Mouse (Mus musculus): ENCODE measurements at regions not wholly inside any gene's neighbourhood (a gene's known extent, or its start where the extent isn't known, plus 50 kb on each side); places are given as distances from the start of the nearest gene placed in this dataset.
A peak's percentile ranks its signal among the peaks of the same experiment; 100 is the strongest.
"Not testable (repeated sequence)": the region's sequence is repeated elsewhere in the genome, so short reads cannot be mapped to it uniquely, and the experiment has no call there.

DNA sequence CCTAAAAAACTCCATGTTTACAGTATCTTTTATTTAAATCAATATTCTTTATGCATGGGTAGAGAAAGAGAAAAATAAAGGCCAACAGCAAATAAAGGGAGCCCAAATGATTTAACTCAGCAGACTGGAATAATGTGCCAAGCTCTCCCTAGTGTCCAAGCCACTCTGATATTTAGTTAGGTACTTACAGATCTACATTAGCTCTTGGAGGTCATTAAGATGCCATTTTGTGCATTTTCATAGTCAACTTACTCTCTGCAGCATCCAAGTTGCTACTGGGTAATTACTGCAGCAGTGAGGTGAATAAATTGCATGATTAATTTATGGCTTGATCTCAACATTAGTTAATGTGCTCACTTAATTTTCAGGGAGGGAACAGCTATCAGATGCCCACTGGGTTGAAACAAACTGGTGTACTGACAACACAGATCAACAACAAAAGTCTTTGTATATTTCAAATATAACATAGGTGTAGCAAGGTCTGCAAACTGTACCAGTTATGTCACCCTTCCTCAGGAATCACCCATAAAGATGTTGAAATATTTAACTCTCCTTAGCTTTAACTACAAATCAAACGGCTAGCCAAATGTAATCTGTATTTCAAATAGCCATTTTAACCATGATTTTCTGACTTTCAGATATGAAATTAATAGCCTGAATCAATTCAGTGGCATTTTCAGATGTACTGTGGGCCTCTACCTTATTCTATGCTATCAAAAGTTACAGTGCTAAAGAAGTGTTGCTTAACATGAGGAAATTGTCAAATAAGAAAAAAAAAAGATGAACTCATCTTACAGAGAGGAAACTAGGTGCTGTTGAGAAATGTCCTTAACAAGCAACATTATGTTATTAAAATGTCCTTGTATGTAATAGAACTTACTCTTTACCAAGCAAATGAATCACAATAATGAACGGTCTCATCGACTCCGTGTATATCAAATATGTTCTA, 163.8 kb upstream of the Hapln1 start:
- ATAC-seq, result no peak

GRCm38 (mm10) chr13:89378365-89378764, 161.2 kb upstream of the Hapln1 start:
- no peak for ATAC-seq

GRCm38 (mm10) chr13:89383619-89384190, 155.9 kb upstream of the Hapln1 start:
- ATAC-seq, result not testable (repeated sequence)

DNA sequence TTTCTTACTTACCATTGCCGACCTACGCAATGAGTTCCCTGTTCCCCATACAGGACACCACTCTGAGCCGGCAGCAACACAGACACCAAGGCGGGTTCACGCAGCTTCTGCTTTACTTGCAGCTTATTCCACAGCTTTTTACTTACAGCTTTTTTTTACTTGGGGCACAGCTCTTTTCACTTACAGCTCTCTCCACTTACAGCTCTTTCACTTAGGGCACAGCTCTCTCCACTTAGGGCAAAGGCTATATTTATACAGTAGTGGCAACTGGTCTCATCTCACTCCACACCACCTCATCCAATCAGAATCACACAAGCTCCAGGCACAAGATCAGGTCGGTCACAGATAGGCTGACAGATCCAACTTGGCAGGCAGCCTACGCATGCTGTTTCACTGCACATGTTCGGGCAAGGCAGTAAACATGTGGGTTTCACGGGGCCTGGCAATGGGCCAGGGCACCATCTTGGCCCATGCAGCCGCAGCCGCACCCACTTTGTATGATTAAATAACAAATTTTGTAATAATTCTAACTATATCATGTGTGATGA, 154.9 kb upstream of the Hapln1 start:
- no peak for ATAC-seq

DNA sequence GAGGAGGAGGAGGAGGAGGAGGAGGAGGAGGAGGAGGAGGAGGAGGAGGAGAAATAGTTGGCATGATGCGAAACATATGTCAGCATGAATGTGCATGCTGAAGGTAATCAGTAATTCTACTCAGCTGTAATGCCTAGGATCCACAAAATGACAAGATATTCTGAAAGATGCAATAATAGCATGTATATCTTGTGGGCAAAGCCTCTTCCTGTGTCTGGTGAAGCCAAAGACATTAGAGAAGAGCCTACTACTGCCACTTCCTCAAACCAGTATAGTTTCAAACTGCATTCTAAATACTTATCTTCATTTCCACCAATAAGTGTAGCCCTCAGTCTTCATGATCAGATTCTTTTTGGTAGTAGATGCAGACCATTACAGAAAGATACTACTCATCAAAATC, 152.2 kb upstream of the Hapln1 start:
- ATAC-seq, result no peak

GRCm38 (mm10) chr13:89389149-89389548, 150.4 kb upstream of the Hapln1 start:
- ATAC-seq, result no peak

- no peak for ATAC-seq
These were observed 144.8 kb upstream of the Hapln1 start for GRCm38 (mm10) chr13:89394717-89395344.

DNA sequence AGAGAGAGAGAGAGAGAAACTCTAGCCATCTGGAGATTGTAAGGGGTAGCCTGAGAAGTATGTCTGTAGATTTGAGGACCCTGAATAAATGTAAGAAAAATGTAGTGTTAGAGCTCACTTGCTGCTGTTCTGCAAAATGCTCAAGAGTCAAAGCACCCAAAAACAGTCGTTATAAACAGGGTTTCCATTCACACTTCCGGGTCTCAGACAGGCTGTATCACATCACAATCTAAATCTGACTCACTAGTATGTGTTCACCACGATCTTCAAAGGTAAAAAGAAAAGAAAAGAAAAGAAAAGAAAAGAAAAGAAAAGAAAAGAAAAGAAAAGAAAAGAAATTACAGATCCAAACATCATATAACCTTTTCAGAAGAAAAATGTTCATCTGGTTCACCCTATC, 143.7 kb upstream of the Hapln1 start:
- peak; percentile 70 for ATAC-seq

DNA sequence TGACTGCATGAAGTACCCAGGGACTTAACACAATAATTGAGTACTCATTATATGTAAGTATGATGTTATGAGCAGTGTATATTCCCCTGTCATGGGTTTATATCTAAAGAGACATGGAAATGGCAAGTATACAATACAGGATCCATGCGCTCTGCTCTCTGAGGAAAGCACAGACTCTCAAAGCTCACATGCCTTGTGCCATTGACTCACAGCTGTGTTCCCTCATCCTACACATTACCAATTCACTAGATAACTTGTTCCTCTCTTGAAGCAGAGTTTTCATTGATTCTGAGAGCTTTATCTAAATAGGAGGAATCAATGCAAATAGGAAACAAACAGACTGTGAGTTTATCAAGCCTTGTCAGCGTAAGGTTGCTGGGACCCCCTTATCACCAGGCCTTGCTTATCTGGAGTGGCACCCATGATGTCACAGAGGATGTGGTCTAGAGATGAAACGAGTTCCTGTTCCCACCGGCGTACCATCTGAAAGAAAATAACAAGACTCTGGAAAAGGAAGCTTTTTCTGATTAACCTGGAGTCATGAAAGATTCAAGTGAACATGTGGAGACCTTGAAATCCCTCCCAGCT, 138.4 kb upstream of the Hapln1 start:
- ATAC-seq, result peak; percentile 75

GRCm38 (mm10) chr13:89410504-89410903, 129.1 kb upstream of the Hapln1 start:
- no peak for ATAC-seq

GRCm38 (mm10) chr13:89412768-89413487, 126.7 kb upstream of the Hapln1 start:
- ATAC-seq, result no peak

DNA sequence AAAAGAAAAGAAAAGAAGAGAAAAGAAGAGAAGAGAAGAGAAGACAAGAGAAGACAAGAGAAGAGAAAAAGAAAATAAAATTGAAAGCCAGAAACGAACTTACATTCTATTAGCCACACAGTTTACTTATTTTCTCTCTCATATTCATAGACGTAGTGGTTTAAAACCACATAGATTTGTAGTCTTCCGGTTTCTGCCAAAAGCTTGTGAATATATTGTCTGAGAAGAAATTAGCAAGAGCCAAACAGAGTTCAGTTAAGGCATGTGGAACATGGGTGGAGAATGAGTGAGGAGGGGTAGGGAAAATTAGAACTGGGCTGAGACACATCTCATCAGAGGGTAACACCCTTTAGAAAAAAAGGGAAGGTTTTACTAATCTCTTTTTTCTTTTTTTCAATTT, 120.8 kb upstream of the Hapln1 start:
- ATAC-seq, result peak; percentile 73

DNA sequence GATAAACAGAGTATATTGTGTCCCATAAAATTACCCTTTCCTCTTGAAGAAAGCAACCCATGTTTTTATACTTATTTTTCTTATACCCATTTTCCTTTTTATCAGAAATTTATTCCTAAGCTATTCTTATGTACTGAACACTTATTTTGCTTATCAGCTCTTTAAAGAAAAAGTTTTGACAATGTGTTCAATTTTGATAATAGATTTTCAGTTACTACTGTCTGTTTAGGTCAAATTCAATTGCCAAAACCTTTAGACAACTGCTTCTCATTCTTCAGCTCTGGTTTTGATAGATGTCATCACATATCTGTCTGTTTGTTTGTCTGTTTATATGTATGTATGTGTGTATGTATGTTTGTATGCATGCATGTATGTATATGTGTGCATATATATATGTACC, 117.8 kb upstream of the Hapln1 start:
- no peak for ATAC-seq

DNA sequence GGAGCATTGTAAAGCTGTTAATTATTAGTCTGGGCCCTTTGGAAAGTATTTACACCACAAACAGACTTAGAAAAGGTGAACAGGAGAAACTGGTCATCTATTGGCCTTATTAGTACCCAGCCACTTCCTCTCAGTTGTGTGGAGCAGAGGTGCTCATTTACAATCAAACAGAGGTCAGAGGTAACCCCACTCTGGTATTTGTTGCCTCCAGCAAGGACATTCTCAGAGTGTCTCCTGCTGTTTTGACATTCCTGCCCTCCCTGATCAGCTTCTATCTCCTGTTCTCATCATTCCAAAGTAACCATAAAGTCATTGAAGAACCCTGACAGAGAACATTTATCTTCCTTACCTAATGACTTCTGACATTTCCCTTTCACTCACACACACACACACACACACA, 116.1 kb upstream of the Hapln1 start:
- no peak for ATAC-seq

GRCm38 (mm10) chr13:89428272-89429071, 111.1 kb upstream of the Hapln1 start:
- ATAC-seq, result peak; percentile 81

DNA sequence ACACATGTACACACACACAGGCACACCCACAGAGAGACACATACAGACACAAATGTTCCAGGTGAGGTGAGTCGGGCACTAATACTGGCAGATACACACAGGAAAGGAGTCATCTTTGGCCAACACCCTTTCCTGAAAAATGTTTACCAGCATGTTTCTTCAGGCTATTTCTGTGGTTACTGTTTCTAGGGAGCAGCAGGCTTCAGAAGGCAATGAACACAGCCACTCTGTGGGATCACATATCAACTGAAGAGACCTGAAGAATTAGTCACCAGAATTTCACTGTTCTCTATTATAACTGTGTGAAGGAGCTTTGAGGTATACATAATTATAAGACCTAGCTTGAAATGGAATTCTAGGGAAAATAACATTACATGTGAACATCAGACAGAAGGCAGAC, 94.7 kb upstream of the Hapln1 start:
- ATAC-seq, result no peak

DNA sequence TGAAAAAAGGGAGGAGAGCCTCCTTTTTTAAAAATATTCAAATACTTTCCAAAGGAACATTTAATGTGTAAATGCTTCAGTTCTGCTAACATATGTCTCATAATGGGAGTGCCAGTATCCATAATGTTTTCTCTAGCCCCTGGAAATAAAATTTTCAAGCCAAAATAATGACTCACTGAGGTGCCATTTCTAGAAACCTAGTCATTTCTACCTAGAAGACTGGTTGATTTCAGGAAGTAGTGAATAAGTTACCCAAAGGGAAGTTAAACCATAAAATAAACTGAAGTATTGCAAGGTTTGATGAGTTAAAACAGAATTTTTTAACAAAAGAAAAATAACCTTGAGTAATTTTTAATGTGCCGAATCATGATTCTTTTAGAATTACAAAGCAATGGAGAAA, 85.8 kb upstream of the Hapln1 start:
- ATAC-seq, result peak; percentile 28

GRCm38 (mm10) chr13:89454249-89455018, 85.2 kb upstream of the Hapln1 start:
- no peak for ATAC-seq

DNA sequence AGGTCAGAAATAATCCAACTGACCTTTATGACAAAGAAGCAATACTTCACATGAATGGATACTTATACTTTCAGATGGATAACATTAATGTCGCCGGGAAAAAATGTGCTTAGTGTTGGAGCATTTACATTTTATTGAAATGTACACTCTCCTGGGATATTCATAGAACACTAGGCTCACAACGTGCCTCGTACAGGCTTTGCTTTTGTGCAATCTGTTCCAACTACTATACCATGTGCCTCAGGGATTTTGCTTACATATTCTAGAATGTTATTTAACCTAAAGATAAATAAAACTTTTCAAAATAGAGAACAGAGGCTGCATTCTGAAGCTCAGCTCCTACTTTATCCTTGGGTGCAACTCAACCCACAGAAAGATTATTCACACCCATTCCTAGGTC, 75.8 kb upstream of the Hapln1 start:
- ATAC-seq, result no peak
